Mouse (Mus musculus) limb, embryonic 12.5 days (tissue): ENCODE data around the gene Cobll1. TPM values are rescaled to one million over a fixed set of nuclear protein-coding genes. Genes with fewer than 3 reads are reported as not detected.
"Not testable (repeated sequence)": the region's sequence is repeated elsewhere in the genome, so short reads cannot be mapped to it uniquely, and the experiment has no call there.

Experiments
- ATAC-seq: fragments of 200-750 bp; cut with Nextera tagmentation; 2 replicates; pipeline ENCODE4 v1.8.0; 2017; ENCODE audit warnings: low read depth, moderate TSS enrichment; ENCODE audit not compliant: insufficient number of reproducible peaks, insufficient read depth, low FRiP score, low TSS enrichment
- H3K27ac ChIP-seq: fragments of 300-500 bp; sonication (generic); 2 replicates; pipeline ENCODE4 v1.5.1; 2016; ENCODE audit warnings: mild to moderate bottlenecking, moderate library complexity
- H3K27me3 ChIP-seq: fragments of 300-500 bp; sonication (generic); 2 replicates; pipeline ENCODE4 v1.6.1; 2016; ENCODE audit warnings: mild to moderate bottlenecking, moderate library complexity
- H3K36me3 ChIP-seq: fragments of 300-500 bp; sonication (generic); 2 replicates; pipeline ENCODE4 v1.6.1; 2016; ENCODE audit warnings: mild to moderate bottlenecking, moderate library complexity
- H3K4me1 ChIP-seq: fragments of 300-500 bp; sonication (generic); replicated peaks from 2 replicates; pipeline ENCODE4 v1.6.1; 2016
- H3K4me2 ChIP-seq: fragments of 300-500 bp; sonication (generic); 2 replicates; pipeline ENCODE4 v1.6.1; 2016; ENCODE audit warnings: mild to moderate bottlenecking, moderate library complexity
- H3K4me3 ChIP-seq: fragments of 300-500 bp; sonication (generic); replicated peaks from 2 replicates; pipeline ENCODE4 v1.5.1; 2016; ENCODE audit warnings: mild to moderate bottlenecking
- H3K9ac ChIP-seq: fragments of 300-500 bp; sonication (generic); replicated peaks from 2 replicates; pipeline ENCODE4 v1.6.1; 2016; ENCODE audit warnings: mild to moderate bottlenecking, moderate library complexity
- H3K9me3 ChIP-seq: fragments of 300-500 bp; sonication (generic); 2 replicates; pipeline ENCODE4 v1.6.1; 2016; ENCODE audit warnings: mild to moderate bottlenecking, moderate library complexity
- WGBS: fragments of 180-500 bp; shearing (Covaris S2); methylation state at CpG from one replicate; pipeline ENCODE4 v1.1.7; 2016; 5-methylcytosine and 5-hydroxymethylcytosine counted together
- polyA plus RNA-seq: library from polyadenylated mRNA; unstranded; fragments of >200 nt; fragmentation: Nextera tagmentation; extraction: Ambion mirVana; gene quantifications from 2 replicates; pipeline ENCODE4 v1.2.1, GENCODE M21; 2016

Gene Cobll1
- polyA plus RNA-seq, 1 experiment from 2014 or later = 1.8 TPM

GRCm38 (mm10) chr2:65260828-65261227 is 21.6 kb upstream of the Cobll1 start:
- H3K36me3 ChIP-seq, H3K4me1 ChIP-seq, H3K4me3 ChIP-seq, H3K9ac ChIP-seq, ATAC-seq, H3K4me2 ChIP-seq, H3K27me3 ChIP-seq, H3K27ac ChIP-seq, H3K9me3 ChIP-seq: not testable (repeated sequence)
- WGBS = 74% methylated on average over 6 of the region's 6 CpGs

GRCm38 (mm10) chr2:65260400-65260799 is 21.2 kb upstream of the Cobll1 start:
- no peaks in the 10 kb centered on the region for H3K9me3 ChIP-seq
- H3K4me2 ChIP-seq = no peak overlapping the region
- no peaks in the 10 kb centered on the region for H3K4me1 ChIP-seq
- no peak overlapping the region for H3K9ac ChIP-seq
- H3K27me3 ChIP-seq = no peaks in the 10 kb centered on the region; the same call in 1 of the 2 replicates
- no peak overlapping the region for H3K4me3 ChIP-seq
- no peak overlapping the region for H3K27ac ChIP-seq
- ATAC-seq = no peak
- 90% methylated on average over 4 of the region's 4 CpGs for WGBS
- H3K36me3 ChIP-seq = no peaks in the 10 kb centered on the region

GRCm38 (mm10) chr2:65257446-65257845 is 18.2 kb upstream of the Cobll1 start:
- no peaks in the 10 kb centered on the region for H3K36me3 ChIP-seq
- no peaks in the 10 kb centered on the region for H3K4me1 ChIP-seq
- 66% methylated on average over 2 of the region's 2 CpGs for WGBS
- no peak overlapping the region for H3K4me3 ChIP-seq
- H3K9me3 ChIP-seq = no peaks in the 10 kb centered on the region
- no peak for ATAC-seq
- no peaks in the 10 kb centered on the region; the same call in 1 of the 2 replicates for H3K27me3 ChIP-seq
- H3K27ac ChIP-seq = no peak overlapping the region
- no peak overlapping the region for H3K4me2 ChIP-seq
- no peak overlapping the region for H3K9ac ChIP-seq

GRCm38 (mm10) chr2:65256494-65257254 is 17.5 kb upstream of the Cobll1 start:
- Histone ChIP-seq H3K9ac (no peak overlapping the region), H3K4me3 (no peak overlapping the region), H3K9me3 (no peaks in the 10 kb centered on the region), H3K4me2 (no peak overlapping the region), H3K27me3 (no peaks in the 10 kb centered on the region; the same call in 1 of the 2 replicates), H3K36me3 (no peaks in the 10 kb centered on the region), H3K4me1 (no peaks in the 10 kb centered on the region), H3K27ac (no peak overlapping the region)
- ATAC-seq = no peak
- 74% methylated on average over 6 of the region's 6 CpGs for WGBS

- H3K36me3 ChIP-seq = no peaks in the 10 kb centered on the region
- no peaks in the 10 kb centered on the region for H3K27me3 ChIP-seq
- ATAC-seq = no peak
- whole genome bisulfite sequencing = 44% methylated on average over 5 of the region's 5 CpGs
- no peaks in the 10 kb centered on the region for H3K4me1 ChIP-seq
- no peak overlapping the region for H3K4me2 ChIP-seq
- H3K27ac ChIP-seq = no peak overlapping the region
- no peak overlapping the region for H3K4me3 ChIP-seq
- H3K9ac ChIP-seq = no peak overlapping the region
- no peaks in the 10 kb centered on the region for H3K9me3 ChIP-seq
These were observed 11.4 kb upstream of the Cobll1 start for GRCm38 (mm10) chr2:65250589-65251104.

- no peaks in the 10 kb centered on the region for H3K36me3 ChIP-seq
- H3K27ac ChIP-seq = no peak overlapping the region
- no peaks in the 10 kb centered on the region for H3K27me3 ChIP-seq
- H3K9ac ChIP-seq = no peak overlapping the region
- WGBS = 33% methylated on average over 2 of the region's 2 CpGs
- H3K4me2 ChIP-seq = no peak overlapping the region
- H3K9me3 ChIP-seq = no peaks in the 10 kb centered on the region
- no peaks in the 10 kb centered on the region for H3K4me1 ChIP-seq
- no peak overlapping the region for H3K4me3 ChIP-seq
- ATAC-seq = no peak
These were observed 10.4 kb upstream of the Cobll1 start for GRCm38 (mm10) chr2:65249575-65249974.

GRCm38 (mm10) chr2:65240173-65240745 is 1.1 kb upstream of the Cobll1 start:
- WGBS = 13% methylated on average over 5 of the region's 5 CpGs
- H3K27ac ChIP-seq = no peak overlapping the region
- H3K36me3 ChIP-seq = no peaks in the 10 kb centered on the region
- H3K4me1 ChIP-seq = peaks cover 12% of the 10 kb centered on the region
- ATAC-seq = no peak
- H3K27me3 ChIP-seq = peaks cover 44% of the 10 kb centered on the region
- no peak overlapping the region for H3K4me2 ChIP-seq
- no peak overlapping the region for H3K9ac ChIP-seq
- H3K9me3 ChIP-seq = no peaks in the 10 kb centered on the region
- no peak overlapping the region for H3K4me3 ChIP-seq

GRCm38 (mm10) chr2:65238171-65238963 is 836 bp downstream of the Cobll1 start:
- H3K27ac ChIP-seq = peak overlapping the region; percentile 64
- H3K4me1 ChIP-seq = peaks cover 12% of the 10 kb centered on the region
- peak overlapping the region; percentile 70 for H3K4me3 ChIP-seq
- no peaks in the 10 kb centered on the region for H3K9me3 ChIP-seq
- peak overlapping the region; percentile 96 for H3K4me2 ChIP-seq
- ATAC-seq = peak; percentile 85
- H3K27me3 ChIP-seq = peaks cover 44% of the 10 kb centered on the region
- WGBS = under 1% methylated on average over 100 of the region's 114 CpGs
- no peaks in the 10 kb centered on the region for H3K36me3 ChIP-seq
- H3K9ac ChIP-seq = peak overlapping the region; percentile 73

GRCm38 (mm10) chr2:65237610-65238170 is 1.5 kb downstream of the Cobll1 start:
- under 1% methylated on average over 22 of the region's 22 CpGs for WGBS
- H3K9ac ChIP-seq = peak overlapping the region; percentile 73
- H3K4me1 ChIP-seq = peaks cover 12% of the 10 kb centered on the region
- H3K4me3 ChIP-seq = peak overlapping the region; percentile 70
- peaks cover 44% of the 10 kb centered on the region for H3K27me3 ChIP-seq
- H3K27ac ChIP-seq = peak overlapping the region; percentile 64
- no peaks in the 10 kb centered on the region for H3K36me3 ChIP-seq
- no peaks in the 10 kb centered on the region for H3K9me3 ChIP-seq
- H3K4me2 ChIP-seq = peak overlapping the region; percentile 96
- ATAC-seq = peak; percentile 16; the same call in 1 of the 2 replicates

- H3K4me2 ChIP-seq = peak overlapping the region; percentile 96
- no peak for ATAC-seq
- peaks cover 44% of the 10 kb centered on the region for H3K27me3 ChIP-seq
- 55% methylated on average over 8 of the region's 8 CpGs for whole genome bisulfite sequencing
- no peaks in the 10 kb centered on the region for H3K9me3 ChIP-seq
- no peaks in the 10 kb centered on the region for H3K36me3 ChIP-seq
- H3K27ac ChIP-seq = no peak overlapping the region
- peaks cover 12% of the 10 kb centered on the region for H3K4me1 ChIP-seq
- H3K4me3 ChIP-seq = peak overlapping the region; percentile 70; the same call in 1 of the 2 replicates
- H3K9ac ChIP-seq = no peak overlapping the region
These were observed 2.1 kb downstream of the Cobll1 start for GRCm38 (mm10) chr2:65237116-65237515.

- Histone ChIP-seq H3K36me3 (no peaks in the 10 kb centered on the region), H3K9ac (no peak overlapping the region), H3K4me1 (peaks cover 12% of the 10 kb centered on the region), H3K9me3 (no peaks in the 10 kb centered on the region), H3K4me2 (no peak overlapping the region), H3K27me3 (peaks cover 42% of the 10 kb centered on the region), H3K27ac (no peak overlapping the region), H3K4me3 (no peak overlapping the region)
- no peak for ATAC-seq
- 73% methylated on average over 8 of the region's 8 CpGs for WGBS
These were observed 2.6 kb downstream of the Cobll1 start for GRCm38 (mm10) chr2:65236644-65237043.
